Mouse (Mus musculus): ENCODE data around the gene Ankef1. TPM values are rescaled to one million over a fixed set of nuclear protein-coding genes. Genes with fewer than 3 reads are reported as not detected.

Gene Ankef1
- under 1 TPM; 0.36 to 0.39 TPM for total RNA-seq (2021)
- polyA plus RNA-seq (2012; rRNA removed): 1.2 and 1.7 TPM in 2 replicates
- long read RNA-seq: 0 reads

DNA sequence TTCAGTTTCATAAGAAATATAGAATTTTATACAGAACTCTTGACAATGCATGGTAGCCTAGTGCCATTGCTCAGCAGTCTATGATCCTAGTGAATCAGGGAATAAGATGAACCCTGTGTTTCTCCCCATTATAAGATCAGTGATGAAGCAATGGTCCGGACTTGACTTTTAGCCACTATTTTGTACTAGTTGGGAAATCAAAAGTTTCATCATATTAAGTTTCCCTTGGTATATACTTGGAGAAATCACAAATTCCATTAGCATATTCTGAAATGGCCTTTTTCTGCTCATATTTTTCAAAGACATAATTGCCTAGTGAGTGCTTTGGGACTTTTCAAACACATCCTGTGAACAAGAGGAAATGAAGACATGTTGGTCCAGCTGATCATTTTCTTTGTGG, at the start of gene Ankef1:
Gene Ankef1 (plus strand): TSS at position 260 of the 400 bp plus-strand sequence.
- Histone ChIP-seq H3K4me3 (no peak within 1 kb of the TSS), H3K4me1 (ENCODE audit: control insufficient read depth, insufficient read depth, low read length) (no peaks in the 10 kb centered on the region), H3K27ac (no peak within 1 kb of the TSS), H3K79me2 (replicated peaks; ENCODE audit: control insufficient read depth, insufficient read depth, low read length) (no peaks in the 10 kb centered on the region), H3K9ac (ENCODE audit: low read depth, low read length) (no peak within 1 kb of the TSS), H3K36me3 (ENCODE audit: control insufficient read depth, insufficient read depth, low read length) (no peaks in the 10 kb centered on the region), H3K27me3 (ENCODE audit: control insufficient read depth, insufficient read depth, low read length) (no peaks in the 10 kb centered on the region)
- no peak for TF ChIP-seq POLR2A (IDR thresholded peaks at IDR 0.05; ENCODE audit: insufficient read depth, low read depth, low read length)
- WGBS: 91% methylated on average over 1 of the region's 1 CpGs
- DNase-seq: no peak
- intact Hi-C loops (cut with DNase I): no loop called here

DNA sequence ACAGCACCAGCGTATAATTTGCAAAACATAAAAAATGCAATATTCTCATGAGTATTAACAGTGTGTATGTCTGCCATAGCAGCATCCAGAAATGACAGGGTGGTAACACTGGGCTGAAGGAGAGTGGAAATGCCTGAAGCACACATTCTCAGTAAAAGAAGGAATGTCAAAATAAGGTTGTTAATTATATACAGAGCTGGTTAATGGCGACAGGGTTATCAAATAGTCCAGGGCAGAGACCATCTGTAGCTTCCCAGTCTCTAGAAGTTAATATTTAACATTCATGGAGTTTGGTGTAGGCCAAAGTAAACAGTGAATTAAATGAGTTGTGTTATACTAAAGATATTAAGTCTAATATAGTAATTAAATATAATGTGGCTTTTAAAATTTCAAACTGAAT, 45.2 kb upstream of the Ankef1 start:
- H3K9ac ChIP-seq (ENCODE audit: low read depth, low read length): no peak overlapping the region
- TF ChIP-seq POLR2A (IDR thresholded peaks at IDR 0.05; ENCODE audit: insufficient read depth, low read depth, low read length) (no peak), EP300 (IDR thresholded peaks at IDR 0.05; ENCODE audit: insufficient read depth, low read depth, low read length) (no peak), CTCF (IDR thresholded peaks at IDR 0.05) (no peak)
- no peak overlapping the region for H3K27ac ChIP-seq
- H3K36me3 ChIP-seq (ENCODE audit: control insufficient read depth, insufficient read depth, low read length): no peaks in the 10 kb centered on the region
- no peak overlapping the region for H3K4me3 ChIP-seq
- intact Hi-C loops (cut with DNase I): no loop called here
- H3K4me1 ChIP-seq (ENCODE audit: control insufficient read depth, insufficient read depth, low read length): no peaks in the 10 kb centered on the region
- 63% methylated on average over 2 of the region's 2 CpGs for WGBS
- H3K27me3 ChIP-seq (ENCODE audit: control insufficient read depth, insufficient read depth, low read length): no peaks in the 10 kb centered on the region
- DNase-seq: no peak
- no peaks in the 10 kb centered on the region for H3K79me2 ChIP-seq (replicated peaks; ENCODE audit: control insufficient read depth, insufficient read depth, low read length)

GRCm38 (mm10) chr2:136456875-136457274, 44.8 kb upstream of the Ankef1 start:
- Histone ChIP-seq H3K9ac (ENCODE audit: low read depth, low read length) (no peak overlapping the region), H3K27ac (no peak overlapping the region), H3K79me2 (replicated peaks; ENCODE audit: control insufficient read depth, insufficient read depth, low read length) (no peaks in the 10 kb centered on the region), H3K27me3 (ENCODE audit: control insufficient read depth, insufficient read depth, low read length) (no peaks in the 10 kb centered on the region), H3K4me3 (no peak overlapping the region), H3K4me1 (ENCODE audit: control insufficient read depth, insufficient read depth, low read length) (no peaks in the 10 kb centered on the region), H3K36me3 (ENCODE audit: control insufficient read depth, insufficient read depth, low read length) (no peaks in the 10 kb centered on the region)
- 76% methylated on average over 3 of the region's 3 CpGs for WGBS
- intact Hi-C loops (cut with DNase I): no loop called here
- DNase-seq: no peak
- TF ChIP-seq CTCF (IDR thresholded peaks at IDR 0.05) (no peak), EP300 (IDR thresholded peaks at IDR 0.05; ENCODE audit: insufficient read depth, low read depth, low read length) (no peak), POLR2A (IDR thresholded peaks at IDR 0.05; ENCODE audit: insufficient read depth, low read depth, low read length) (no peak)

DNA sequence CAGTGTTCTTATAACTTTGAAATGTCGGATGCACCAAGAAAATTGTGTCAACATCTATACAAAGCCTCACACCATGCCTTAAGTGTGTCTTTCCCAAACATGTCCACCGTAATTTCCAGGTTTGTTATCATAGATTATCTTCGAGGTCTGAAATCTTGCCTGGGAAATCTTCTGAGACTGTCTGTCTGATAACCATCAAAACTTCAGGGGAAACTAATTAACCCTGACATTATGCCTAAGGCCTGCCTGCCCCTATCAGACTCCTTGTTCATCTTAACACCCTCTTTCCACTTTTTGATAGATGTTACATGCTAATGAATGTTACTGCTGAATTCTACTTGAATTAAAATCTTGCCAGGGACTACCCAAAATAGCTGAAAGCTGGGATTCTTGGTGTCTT, 24.1 kb upstream of the Ankef1 start:
- intact Hi-C loops (cut with DNase I): no loop called here
- TF ChIP-seq POLR2A (IDR thresholded peaks at IDR 0.05; ENCODE audit: insufficient read depth, low read depth, low read length): no peak
- TF ChIP-seq EP300 (IDR thresholded peaks at IDR 0.05; ENCODE audit: insufficient read depth, low read depth, low read length): no peak
- TF ChIP-seq CTCF (IDR thresholded peaks at IDR 0.05): no peak
- no peak overlapping the region for H3K9ac ChIP-seq (ENCODE audit: low read depth, low read length)
- no peaks in the 10 kb centered on the region for H3K4me1 ChIP-seq (ENCODE audit: control insufficient read depth, insufficient read depth, low read length)
- no peaks in the 10 kb centered on the region for H3K27me3 ChIP-seq (ENCODE audit: control insufficient read depth, insufficient read depth, low read length)
- 63% methylated on average over 3 of the region's 3 CpGs for WGBS
- no peaks in the 10 kb centered on the region for H3K36me3 ChIP-seq (ENCODE audit: control insufficient read depth, insufficient read depth, low read length)
- H3K79me2 ChIP-seq (replicated peaks; ENCODE audit: control insufficient read depth, insufficient read depth, low read length): no peaks in the 10 kb centered on the region
- DNase-seq: no peak
- no peak overlapping the region for H3K27ac ChIP-seq
- H3K4me3 ChIP-seq: no peak overlapping the region

DNA sequence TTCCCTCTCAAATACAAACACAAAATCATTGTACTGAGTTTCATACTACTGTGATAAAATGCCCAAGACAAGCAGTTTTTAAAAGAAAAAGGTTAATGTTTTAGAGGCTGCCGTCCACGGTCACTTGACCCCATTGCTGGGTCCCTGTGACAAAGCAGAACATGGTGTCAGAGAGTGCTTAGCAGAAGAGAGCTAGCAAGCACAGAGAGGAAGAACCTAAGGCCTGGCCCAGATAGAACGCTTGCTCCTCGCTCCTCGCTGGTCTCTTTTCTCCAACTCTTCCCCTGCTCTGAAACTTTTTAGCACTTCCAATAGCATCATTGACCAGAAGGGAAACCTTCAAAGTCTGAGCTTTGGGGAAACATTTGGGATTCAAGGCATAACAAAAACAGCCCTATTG, 19.4 kb upstream of the Ankef1 start:
- H3K4me1 ChIP-seq (ENCODE audit: control insufficient read depth, insufficient read depth, low read length): no peaks in the 10 kb centered on the region
- no peak overlapping the region for H3K4me3 ChIP-seq
- no peak overlapping the region for H3K27ac ChIP-seq
- 73% methylated on average over 5 of the region's 5 CpGs for WGBS
- DNase-seq: no peak
- no peak for TF ChIP-seq POLR2A (IDR thresholded peaks at IDR 0.05; ENCODE audit: insufficient read depth, low read depth, low read length)
- no peak for TF ChIP-seq EP300 (IDR thresholded peaks at IDR 0.05; ENCODE audit: insufficient read depth, low read depth, low read length)
- TF ChIP-seq CTCF (IDR thresholded peaks at IDR 0.05): no peak
- H3K9ac ChIP-seq (ENCODE audit: low read depth, low read length): no peak overlapping the region
- H3K27me3 ChIP-seq (ENCODE audit: control insufficient read depth, insufficient read depth, low read length): no peaks in the 10 kb centered on the region
- H3K79me2 ChIP-seq (replicated peaks; ENCODE audit: control insufficient read depth, insufficient read depth, low read length): no peaks in the 10 kb centered on the region
- H3K36me3 ChIP-seq (ENCODE audit: control insufficient read depth, insufficient read depth, low read length): no peaks in the 10 kb centered on the region
- intact Hi-C loops (cut with DNase I): loop anchor here (10.0 kb wide), 1 partner anchor 1253 kb away; no protein-coding TSS in a partner anchor

DNA sequence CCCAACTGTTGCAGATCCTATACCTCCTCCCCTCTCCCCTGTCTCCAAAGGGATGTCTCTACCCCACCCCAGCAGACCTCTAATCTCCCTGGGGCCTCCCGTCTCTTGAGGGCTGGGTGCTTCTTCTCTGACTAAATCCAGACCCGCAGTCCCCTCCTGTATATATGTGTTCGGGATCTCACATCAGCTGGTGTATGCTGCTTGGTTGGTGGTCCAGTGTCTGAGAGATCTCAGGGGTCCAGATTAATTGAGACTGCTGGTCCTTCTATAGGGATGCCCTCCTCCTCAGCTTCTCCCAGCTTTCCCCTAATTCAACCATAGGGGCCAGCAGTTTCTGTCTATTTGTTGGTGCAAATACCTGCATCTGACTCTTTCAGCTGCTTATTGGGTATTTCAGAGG, 18.7 kb upstream of the Ankef1 start:
- no peak overlapping the region for H3K9ac ChIP-seq (ENCODE audit: low read depth, low read length)
- TF ChIP-seq CTCF (IDR thresholded peaks at IDR 0.05): no peak
- TF ChIP-seq POLR2A (IDR thresholded peaks at IDR 0.05; ENCODE audit: insufficient read depth, low read depth, low read length): no peak
- H3K27me3 ChIP-seq (ENCODE audit: control insufficient read depth, insufficient read depth, low read length): no peaks in the 10 kb centered on the region
- H3K27ac ChIP-seq: no peak overlapping the region
- no peaks in the 10 kb centered on the region for H3K36me3 ChIP-seq (ENCODE audit: control insufficient read depth, insufficient read depth, low read length)
- no peaks in the 10 kb centered on the region for H3K4me1 ChIP-seq (ENCODE audit: control insufficient read depth, insufficient read depth, low read length)
- DNase-seq: no peak
- H3K79me2 ChIP-seq (replicated peaks; ENCODE audit: control insufficient read depth, insufficient read depth, low read length): no peaks in the 10 kb centered on the region
- intact Hi-C loops (cut with DNase I): loop anchor here (10.0 kb wide), 1 partner anchor 1252 kb away; no protein-coding TSS in a partner anchor
- 78% methylated on average over 3 of the region's 3 CpGs for WGBS
- H3K4me3 ChIP-seq: no peak overlapping the region
